Mouse (Mus musculus) gonadal fat pad, adult 2 months (tissue): ENCODE measurements around the gene Selenoo. TPM values are rescaled to one million over a fixed set of nuclear protein-coding genes. Genes with fewer than 3 reads are reported as not detected.

Experiments used
- DNase-seq: peaks from one replicate; pipeline ENCODE4 v3.0.0-alpha.2; 2012; ENCODE audit warnings: low read depth
- polyA plus RNA-seq: library from polyadenylated mRNA; depleted of rRNA; stranded (reverse); fragments of >200 nt; gene quantifications from 2 replicates; pipeline ENCODE4 v1.2.3, GENCODE M21; 2012

Selenoo gene
- polyA plus RNA-seq, 1 experiment = 54.2 TPM

- no peak for DNase-seq
Observed at GRCm38 (mm10) chr15:89126622-89127021, 37.7 kb downstream of the Selenoo start.

- DNase-seq = no peak
Observed at GRCm38 (mm10) chr15:89127364-89127940, 38.6 kb downstream of the Selenoo start.

GRCm38 (mm10) chr15:89128382-89129350 lies 39.8 kb downstream of the Selenoo start, which contains the start of gene Hdac10:
Gene Hdac10, minus strand, starts transcription at chr15:89128700.
- no peak for DNase-seq

GRCm38 (mm10) chr15:89130245-89130644 lies 41.4 kb downstream of the Selenoo start:
- no peak for DNase-seq

GRCm38 (mm10) chr15:89131316-89131715 lies 42.4 kb downstream of the Selenoo start:
- no peak for DNase-seq

DNA sequence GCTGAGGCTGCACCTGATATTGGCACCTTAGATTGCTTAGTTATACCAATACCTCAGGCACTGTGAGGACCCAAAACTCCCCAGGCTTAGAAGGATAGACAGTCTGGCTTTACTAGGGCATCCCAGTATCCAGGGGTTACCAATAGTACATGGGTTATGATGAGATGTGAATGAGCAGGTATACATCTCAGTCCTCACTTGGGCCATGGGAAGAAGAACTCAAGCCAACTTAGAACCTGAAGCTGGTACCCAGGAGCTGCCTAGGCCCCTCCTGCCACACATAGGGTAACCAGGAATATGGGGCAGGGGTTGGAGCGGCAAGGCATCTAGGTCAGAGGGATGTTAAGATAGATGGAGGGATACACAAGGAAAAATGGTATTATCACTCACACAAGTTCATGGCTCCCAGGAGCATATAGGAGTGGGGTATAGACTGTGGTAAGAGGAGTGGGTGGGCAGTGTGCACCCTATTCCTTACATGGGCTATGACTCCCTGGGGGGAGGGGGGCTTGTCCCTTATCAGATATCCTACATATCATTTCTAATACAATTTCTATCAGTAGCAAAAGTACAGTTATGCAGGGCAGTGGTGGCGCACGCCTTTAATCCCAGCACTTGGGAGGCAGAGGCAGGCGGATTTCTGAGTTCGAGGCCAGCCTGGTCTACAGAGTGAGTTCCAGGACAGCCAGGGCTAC lies 47.7 kb downstream of the Selenoo start:
- DNase-seq = no peak

DNA sequence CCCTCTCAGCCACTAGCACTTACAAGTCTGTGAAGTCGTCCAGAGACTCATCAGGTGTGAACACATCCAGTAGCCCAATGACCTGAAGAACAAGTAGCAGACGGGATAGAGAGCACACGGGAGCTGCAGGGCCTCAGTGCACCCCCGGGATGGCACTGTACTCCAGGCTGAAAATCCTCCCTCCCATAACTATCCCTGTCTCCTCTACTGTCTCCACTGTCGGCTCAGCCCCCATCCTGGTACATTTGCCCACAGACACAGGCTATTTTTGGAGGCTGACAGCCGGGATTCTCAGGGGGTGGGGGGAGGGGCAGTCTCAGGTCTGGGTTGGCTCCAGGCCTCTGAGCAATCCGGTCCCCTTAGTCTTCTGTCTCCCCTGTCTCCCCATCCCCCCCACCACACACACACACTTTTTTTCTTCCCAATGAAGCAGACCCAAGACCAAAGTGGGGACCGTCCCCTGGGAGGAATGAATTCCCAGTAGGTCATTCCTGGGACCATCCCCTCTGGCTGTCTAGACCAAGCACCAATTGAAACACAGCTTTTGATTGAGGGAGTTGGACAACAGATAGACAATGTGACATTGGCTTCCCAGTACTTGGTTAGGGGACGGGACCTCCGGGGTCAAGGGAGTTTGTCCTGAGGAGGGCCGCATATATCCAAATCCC lies 48.6 kb downstream of the Selenoo start:
- DNase-seq = no peak

- no peak for DNase-seq
Observed at GRCm38 (mm10) chr15:89138046-89138405, 49.1 kb downstream of the Selenoo start.

DNA sequence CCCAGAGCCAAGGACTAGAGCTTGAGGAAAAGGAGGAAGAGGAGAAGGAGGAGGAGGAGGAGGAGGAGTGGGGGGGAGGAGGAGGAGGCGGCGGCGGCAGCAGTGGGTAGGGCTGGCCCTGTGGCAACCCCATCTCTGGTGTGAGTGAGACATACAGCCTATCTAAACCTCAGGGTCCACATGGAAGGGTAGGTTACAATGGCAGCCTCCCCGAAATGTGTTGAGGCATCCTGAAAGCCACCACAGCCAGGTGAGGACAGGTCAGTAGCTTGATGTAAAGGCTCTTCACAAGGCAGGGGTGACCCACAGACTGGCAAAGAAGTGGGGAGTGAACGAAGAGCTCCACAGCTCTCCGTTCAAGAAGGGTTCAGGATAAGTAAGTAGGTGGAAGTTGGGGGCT lies 49.6 kb downstream of the Selenoo start:
- no peak for DNase-seq

GRCm38 (mm10) chr15:89140048-89140658 lies 51.3 kb downstream of the Selenoo start:
- DNase-seq = no peak

GRCm38 (mm10) chr15:89140659-89141252 lies 51.9 kb downstream of the Selenoo start, which contains the start of gene Mapk12:
Gene Mapk12, minus strand, starts transcription at chr15:89140703.
- DNase-seq = no peak

DNA sequence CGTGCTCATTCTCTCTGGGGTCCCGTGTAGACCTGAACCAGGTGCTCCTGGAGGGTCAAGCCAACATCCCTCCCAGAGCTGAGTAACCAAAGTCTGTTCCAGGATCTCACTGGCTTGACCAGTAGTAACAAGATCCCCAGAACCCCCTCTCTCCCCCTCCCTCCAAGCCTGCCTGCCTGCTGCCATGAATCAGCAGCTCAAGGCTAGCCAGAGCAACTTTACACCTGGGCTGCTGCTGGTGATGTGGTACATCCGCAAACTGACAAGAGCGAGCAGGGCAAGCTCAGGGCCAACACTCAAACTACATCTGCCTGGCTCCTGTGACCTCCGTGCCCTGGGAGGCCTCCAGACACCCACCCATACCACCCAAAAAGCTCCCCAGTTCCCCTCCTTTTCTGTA lies 52.6 kb downstream of the Selenoo start:
- no peak for DNase-seq

DNA sequence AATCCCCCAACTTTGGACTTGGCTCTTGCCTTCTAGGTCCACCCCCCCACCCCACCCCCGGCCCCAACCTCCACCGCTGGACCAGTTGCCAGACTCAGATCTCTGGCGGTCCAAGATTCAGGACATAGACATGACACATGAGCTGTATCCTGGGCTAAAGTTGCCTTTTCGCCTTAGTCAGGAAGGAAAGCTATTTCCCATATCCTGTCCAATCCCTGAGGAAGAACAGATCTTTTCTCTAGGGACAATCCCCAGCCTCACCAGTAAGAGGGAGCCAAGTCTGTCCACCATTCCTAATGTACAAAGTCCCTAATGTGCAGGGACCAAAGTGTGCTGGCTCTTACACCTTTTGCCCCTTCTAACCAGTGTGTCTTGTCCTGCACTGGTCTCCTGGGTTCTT lies 53.0 kb downstream of the Selenoo start:
- no peak for DNase-seq

- DNase-seq = no peak
Observed at GRCm38 (mm10) chr15:89143134-89143533, 54.2 kb downstream of the Selenoo start.

DNA sequence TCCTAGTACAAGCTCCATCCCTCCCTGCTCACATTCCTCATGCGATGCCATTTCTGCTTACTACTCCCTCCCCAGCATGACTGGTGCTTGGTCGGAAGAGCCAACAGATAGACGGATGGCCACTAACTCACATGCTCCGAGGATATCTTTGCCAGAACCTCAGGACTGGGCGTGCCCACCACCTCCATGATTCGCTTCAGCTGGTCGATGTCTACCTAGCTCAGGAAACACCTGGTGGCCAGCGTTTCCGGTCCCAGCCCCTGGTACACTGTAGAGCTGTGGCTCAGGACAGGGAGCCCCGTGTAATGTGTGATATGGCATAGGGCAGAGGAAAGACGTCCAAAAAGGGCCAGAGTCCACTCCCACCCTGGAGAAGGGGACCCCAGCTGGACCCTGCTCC lies 56.1 kb downstream of the Selenoo start:
- DNase-seq = no peak

GRCm38 (mm10) chr15:89145813-89146350 lies 57.0 kb downstream of the Selenoo start:
- DNase-seq = no peak

DNA sequence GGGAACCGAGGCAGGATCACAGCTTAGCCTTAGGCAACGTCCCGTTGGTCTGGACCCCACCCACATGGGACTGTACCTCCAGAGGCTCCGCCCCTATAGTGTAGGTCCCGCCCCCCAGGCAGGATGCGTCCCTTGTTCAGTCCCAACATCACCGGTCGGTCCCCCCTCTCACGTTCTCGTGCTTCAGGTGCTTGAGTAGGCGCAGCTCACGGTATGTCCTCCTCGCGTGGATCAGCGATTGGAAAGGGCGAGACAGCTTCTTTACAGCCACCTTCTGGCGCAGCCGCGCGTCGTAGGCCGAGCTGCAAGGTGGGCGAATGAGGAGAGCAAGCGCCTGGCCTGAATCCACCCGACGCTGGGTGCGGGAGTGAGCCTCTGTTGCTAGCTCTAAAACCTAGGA lies 57.7 kb downstream of the Selenoo start:
- DNase-seq = no peak

DNA sequence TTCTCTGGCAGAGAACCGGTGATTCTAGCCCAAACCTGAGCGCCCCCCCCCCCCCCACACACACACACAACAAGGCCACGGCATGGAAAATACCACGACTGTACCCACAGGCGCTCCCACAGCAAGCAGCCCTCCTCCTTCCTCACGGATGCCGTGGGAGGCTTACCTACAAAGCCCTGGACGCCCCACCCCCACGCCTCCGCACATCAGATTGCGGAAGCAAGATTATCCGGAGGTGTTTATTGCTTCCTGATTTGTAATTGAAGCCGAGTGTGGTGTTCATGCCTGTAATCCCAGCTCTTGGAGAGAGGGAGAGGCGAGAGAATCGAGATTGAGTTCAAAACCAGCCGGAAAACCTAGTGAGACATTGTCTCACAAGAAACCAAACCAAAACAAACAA lies 58.1 kb downstream of the Selenoo start:
- DNase-seq = no peak

- no peak for DNase-seq
Observed at GRCm38 (mm10) chr15:89147456-89147855, 58.6 kb downstream of the Selenoo start.

DNA sequence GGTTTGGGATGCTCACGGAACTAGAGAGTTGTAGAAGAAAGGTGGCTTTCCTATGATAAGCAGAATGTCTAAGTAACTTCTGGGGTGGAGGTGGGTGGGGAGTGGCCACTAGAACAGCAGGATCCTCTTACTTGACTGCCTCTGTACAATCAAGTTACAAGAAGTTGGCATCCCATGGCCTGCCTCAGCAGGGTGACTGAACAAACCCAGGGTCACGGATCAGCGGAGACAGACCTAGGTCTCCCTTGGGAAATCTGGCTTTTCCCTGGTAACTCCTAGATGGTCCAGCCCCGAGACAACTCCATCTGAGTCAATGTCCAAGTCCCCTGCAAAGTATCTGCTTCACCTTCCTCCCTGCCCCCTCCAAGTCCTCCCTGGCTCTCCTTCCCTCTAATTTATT lies 59.0 kb downstream of the Selenoo start:
- DNase-seq = no peak
